Mouse (Mus musculus): ENCODE measurements at regions not wholly inside any gene's neighbourhood (a gene's known extent, or its start where the extent isn't known, plus 50 kb on each side); places are given as distances from the start of the nearest gene placed in this dataset.

GRCm38 (mm10) chr16:30827901-30828608 is 228.5 kb downstream of the Fam43a start:
- H3K9me3 ChIP-seq (replicated peaks; ENCODE audit: control insufficient read depth, low read length), result no peaks in the 10 kb centered on the region
- H3K27me3 ChIP-seq (ENCODE audit: control insufficient read depth, insufficient read depth, low read length), result no peaks in the 10 kb centered on the region
- H3K36me3 ChIP-seq (ENCODE audit: control insufficient read depth, insufficient read depth, low read length), result no peaks in the 10 kb centered on the region
- peak; percentile 11; the same call in 1 of the 2 replicates for ATAC-seq (ENCODE audit: insufficient read depth, low FRiP score)
- WGBS, result 61% methylated on average over 9 of the region's 9 CpGs
- no peak overlapping the region for H3K4me2 ChIP-seq (ENCODE audit: low read depth, low read length)
- no peak overlapping the region for H3K9ac ChIP-seq (ENCODE audit: low read length)
- H3K27ac ChIP-seq (ENCODE audit: low read length), result peak overlapping the region; percentile 64; the same call in 1 of the 2 replicates
- peaks cover 5% of the 10 kb centered on the region for H3K4me1 ChIP-seq (ENCODE audit: control insufficient read depth, insufficient read depth, low read length)
- H3K4me3 ChIP-seq (replicated peaks; ENCODE audit: low read length), result no peak overlapping the region

DNA sequence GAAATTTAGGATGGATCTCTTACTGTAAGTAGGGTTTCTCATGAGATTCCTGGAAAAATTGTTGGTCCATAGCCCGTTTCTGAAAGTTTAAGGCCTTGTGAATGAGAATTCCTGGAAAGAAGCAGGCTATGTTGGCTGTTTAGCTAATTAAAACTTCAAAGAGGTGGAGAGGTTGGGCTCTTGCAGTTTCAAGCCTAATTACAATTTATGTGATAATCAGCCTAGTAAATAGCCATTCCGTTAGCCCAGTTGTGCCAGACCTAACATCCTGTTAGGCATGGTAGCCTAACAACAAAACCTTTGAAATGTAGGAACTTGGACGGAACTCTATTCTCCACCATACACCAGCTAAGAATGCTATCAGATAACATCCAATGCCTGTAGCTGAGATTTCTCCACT is 235.0 kb downstream of the Fam43a start:
- Histone ChIP-seq H3K9me3 (replicated peaks; ENCODE audit: control insufficient read depth, low read length) (no peaks in the 10 kb centered on the region), H3K4me1 (ENCODE audit: control insufficient read depth, insufficient read depth, low read length) (no peaks in the 10 kb centered on the region), H3K4me2 (ENCODE audit: low read depth, low read length) (no peak overlapping the region), H3K27me3 (ENCODE audit: control insufficient read depth, insufficient read depth, low read length) (no peaks in the 10 kb centered on the region), H3K36me3 (ENCODE audit: control insufficient read depth, insufficient read depth, low read length) (no peaks in the 10 kb centered on the region), H3K27ac (ENCODE audit: low read length) (no peak overlapping the region), H3K4me3 (replicated peaks; ENCODE audit: low read length) (no peak overlapping the region), H3K9ac (ENCODE audit: low read length) (no peak overlapping the region)
- ATAC-seq (ENCODE audit: insufficient read depth, low FRiP score), result no peak
- WGBS, result 72% methylated on average over 3 of the region's 3 CpGs

DNA sequence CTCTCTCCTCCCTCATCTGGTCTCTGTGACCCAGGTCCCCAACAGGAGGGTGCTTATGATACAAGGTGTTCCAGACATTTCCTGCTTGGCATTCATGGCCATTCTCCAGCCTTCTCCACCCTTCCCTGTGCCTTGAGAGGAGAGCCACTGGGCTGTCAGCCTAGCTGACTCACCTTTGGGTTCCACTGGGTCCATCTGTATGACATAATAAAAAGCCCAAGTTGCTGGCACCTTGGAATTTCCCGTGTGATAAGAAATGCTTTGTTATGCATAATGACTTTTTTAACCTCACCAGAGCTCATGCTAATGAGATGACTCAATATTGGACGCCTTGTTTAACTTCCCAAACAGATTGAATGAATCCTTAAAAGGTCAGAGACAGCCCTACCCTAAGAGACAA is 236.2 kb downstream of the Fam43a start:
- Histone ChIP-seq H3K4me2 (ENCODE audit: low read depth, low read length) (no peak overlapping the region), H3K27me3 (ENCODE audit: control insufficient read depth, insufficient read depth, low read length) (no peaks in the 10 kb centered on the region), H3K36me3 (ENCODE audit: control insufficient read depth, insufficient read depth, low read length) (no peaks in the 10 kb centered on the region), H3K27ac (ENCODE audit: low read length) (no peak overlapping the region), H3K4me3 (replicated peaks; ENCODE audit: low read length) (no peak overlapping the region), H3K4me1 (ENCODE audit: control insufficient read depth, insufficient read depth, low read length) (no peaks in the 10 kb centered on the region), H3K9me3 (replicated peaks; ENCODE audit: control insufficient read depth, low read length) (peaks cover 7% of the 10 kb centered on the region; the same call in 1 of the 2 replicates), H3K9ac (ENCODE audit: low read length) (no peak overlapping the region)
- 51% methylated on average over 2 of the region's 2 CpGs for WGBS
- ATAC-seq (ENCODE audit: insufficient read depth, low FRiP score), result peak; percentile 64

GRCm38 (mm10) chr16:30842831-30843230 is 238.4 kb downstream of the Xxylt1 start:
- peaks cover 13% of the 10 kb centered on the region; the same call in 1 of the 2 replicates for H3K9me3 ChIP-seq (replicated peaks; ENCODE audit: control insufficient read depth, low read length)
- no peaks in the 10 kb centered on the region for H3K36me3 ChIP-seq (ENCODE audit: control insufficient read depth, insufficient read depth, low read length)
- H3K9ac ChIP-seq (ENCODE audit: low read length), result no peak overlapping the region
- no peak for ATAC-seq (ENCODE audit: insufficient read depth, low FRiP score)
- 89% methylated on average over 2 of the region's 2 CpGs for WGBS
- no peak overlapping the region for H3K27ac ChIP-seq (ENCODE audit: low read length)
- H3K4me1 ChIP-seq (ENCODE audit: control insufficient read depth, insufficient read depth, low read length), result no peaks in the 10 kb centered on the region
- H3K4me3 ChIP-seq (replicated peaks; ENCODE audit: low read length), result no peak overlapping the region
- no peak overlapping the region for H3K4me2 ChIP-seq (ENCODE audit: low read depth, low read length)
- no peaks in the 10 kb centered on the region for H3K27me3 ChIP-seq (ENCODE audit: control insufficient read depth, insufficient read depth, low read length)

GRCm38 (mm10) chr16:30852595-30852994 is 228.6 kb downstream of the Xxylt1 start:
- Histone ChIP-seq H3K27me3 (ENCODE audit: control insufficient read depth, insufficient read depth, low read length) (no peaks in the 10 kb centered on the region), H3K4me1 (ENCODE audit: control insufficient read depth, insufficient read depth, low read length) (no peaks in the 10 kb centered on the region), H3K36me3 (ENCODE audit: control insufficient read depth, insufficient read depth, low read length) (no peaks in the 10 kb centered on the region), H3K9ac (ENCODE audit: low read length) (no peak overlapping the region), H3K4me2 (ENCODE audit: low read depth, low read length) (no peak overlapping the region), H3K4me3 (replicated peaks; ENCODE audit: low read length) (no peak overlapping the region), H3K9me3 (replicated peaks; ENCODE audit: control insufficient read depth, low read length) (no peaks in the 10 kb centered on the region), H3K27ac (ENCODE audit: low read length) (no peak overlapping the region)
- WGBS, result 50% methylated on average over 1 of the region's 1 CpGs
- no peak for ATAC-seq (ENCODE audit: insufficient read depth, low FRiP score)

DNA sequence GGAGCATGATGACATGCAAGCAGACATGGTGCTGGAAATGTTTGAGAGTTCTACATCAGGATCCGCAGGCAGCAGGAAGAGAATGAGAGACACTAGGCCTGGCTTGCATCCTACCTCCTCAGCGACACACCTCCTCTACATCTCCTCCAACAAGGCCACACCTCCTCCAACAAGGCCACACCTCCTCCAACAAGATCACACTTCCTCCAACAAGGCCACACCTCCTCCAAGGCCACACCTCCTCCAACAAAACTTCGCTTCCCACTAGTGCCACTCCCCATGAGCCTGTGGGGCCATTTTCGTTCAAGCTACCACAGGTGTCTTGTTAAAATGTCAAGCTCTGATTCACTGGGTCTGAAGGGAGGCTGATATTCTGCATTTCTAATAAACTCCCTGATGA is 226.5 kb downstream of the Xxylt1 start:
- Histone ChIP-seq H3K4me2 (ENCODE audit: low read depth, low read length) (no peak overlapping the region), H3K9me3 (replicated peaks; ENCODE audit: control insufficient read depth, low read length) (no peaks in the 10 kb centered on the region), H3K4me1 (ENCODE audit: control insufficient read depth, insufficient read depth, low read length) (no peaks in the 10 kb centered on the region), H3K27me3 (ENCODE audit: control insufficient read depth, insufficient read depth, low read length) (no peaks in the 10 kb centered on the region), H3K4me3 (replicated peaks; ENCODE audit: low read length) (no peak overlapping the region), H3K36me3 (ENCODE audit: control insufficient read depth, insufficient read depth, low read length) (no peaks in the 10 kb centered on the region), H3K9ac (ENCODE audit: low read length) (no peak overlapping the region), H3K27ac (ENCODE audit: low read length) (no peak overlapping the region)
- no peak for ATAC-seq (ENCODE audit: insufficient read depth, low FRiP score)
- WGBS, result 75% methylated on average over 4 of the region's 4 CpGs

DNA sequence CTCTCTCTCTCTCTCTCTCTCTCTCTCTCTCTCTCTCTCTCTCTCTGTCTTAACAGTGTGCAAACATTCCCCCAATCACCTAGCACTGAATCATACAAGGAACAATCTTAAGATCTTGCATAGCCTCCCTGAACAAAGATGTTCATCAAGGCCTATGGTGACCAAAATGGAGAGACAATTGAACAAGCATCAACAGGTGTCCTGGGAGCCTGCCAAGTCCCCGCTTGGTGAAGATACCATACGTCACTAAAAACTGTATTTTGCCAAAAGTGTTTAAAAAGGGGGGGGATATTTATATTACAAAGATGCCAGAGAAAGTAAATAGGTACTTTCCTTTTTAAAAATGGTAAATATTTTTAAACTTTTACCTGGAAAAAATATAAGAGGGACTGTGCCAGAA is 223.6 kb downstream of the Xxylt1 start:
- Histone ChIP-seq H3K27ac (ENCODE audit: low read length) (no peak overlapping the region), H3K9ac (ENCODE audit: low read length) (no peak overlapping the region), H3K4me1 (ENCODE audit: control insufficient read depth, insufficient read depth, low read length) (no peaks in the 10 kb centered on the region), H3K4me2 (ENCODE audit: low read depth, low read length) (no peak overlapping the region), H3K4me3 (replicated peaks; ENCODE audit: low read length) (no peak overlapping the region), H3K9me3 (replicated peaks; ENCODE audit: control insufficient read depth, low read length) (0 out of 2 replicates have a peak, but pooled peaks cover 3% of the 10 kb centered on the region), H3K27me3 (ENCODE audit: control insufficient read depth, insufficient read depth, low read length) (no peaks in the 10 kb centered on the region), H3K36me3 (ENCODE audit: control insufficient read depth, insufficient read depth, low read length) (no peaks in the 10 kb centered on the region)
- ATAC-seq (ENCODE audit: insufficient read depth, low FRiP score), result no peak
- 50% methylated on average over 2 of the region's 2 CpGs for WGBS

- Histone ChIP-seq H3K36me3 (ENCODE audit: control insufficient read depth, insufficient read depth, low read length) (no peaks in the 10 kb centered on the region), H3K4me3 (replicated peaks; ENCODE audit: low read length) (no peak overlapping the region), H3K4me1 (ENCODE audit: control insufficient read depth, insufficient read depth, low read length) (0 out of 2 replicates have a peak, but pooled peaks cover 7% of the 10 kb centered on the region), H3K27me3 (ENCODE audit: control insufficient read depth, insufficient read depth, low read length) (no peaks in the 10 kb centered on the region), H3K9ac (ENCODE audit: low read length) (no peak overlapping the region), H3K9me3 (replicated peaks; ENCODE audit: control insufficient read depth, low read length) (no peaks in the 10 kb centered on the region), H3K4me2 (ENCODE audit: low read depth, low read length) (no peak overlapping the region), H3K27ac (ENCODE audit: low read length) (no peak overlapping the region)
- WGBS, result 79% methylated on average over 7 of the region's 7 CpGs
- no peak for ATAC-seq (ENCODE audit: insufficient read depth, low FRiP score)
Measured at GRCm38 (mm10) chr16:30869136-30869909, 211.9 kb downstream of the Xxylt1 start.

DNA sequence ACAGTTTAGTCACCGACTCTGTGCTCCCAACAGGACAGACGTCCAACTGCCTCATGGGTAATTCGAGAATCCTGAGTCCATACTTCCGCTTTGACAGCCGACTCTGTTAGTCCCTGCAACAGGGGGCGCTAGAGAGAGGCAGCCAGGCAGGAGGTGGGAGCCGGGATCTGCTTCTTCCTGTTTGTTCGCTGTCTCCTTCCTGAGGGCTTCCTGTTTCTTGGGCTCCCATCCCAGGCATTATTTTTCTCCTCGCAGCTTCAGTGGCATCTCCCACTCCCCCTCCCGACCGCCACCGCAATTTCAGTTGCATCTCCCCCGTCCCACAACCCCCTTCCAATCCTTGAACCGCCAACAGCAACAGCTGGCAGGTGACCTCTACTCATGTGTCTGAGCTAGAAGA is 211.1 kb downstream of the Xxylt1 start:
- Histone ChIP-seq H3K36me3 (ENCODE audit: control insufficient read depth, insufficient read depth, low read length) (no peaks in the 10 kb centered on the region), H3K4me1 (ENCODE audit: control insufficient read depth, insufficient read depth, low read length) (0 out of 2 replicates have a peak, but pooled peaks cover 7% of the 10 kb centered on the region), H3K4me3 (replicated peaks; ENCODE audit: low read length) (no peak overlapping the region), H3K9ac (ENCODE audit: low read length) (no peak overlapping the region), H3K9me3 (replicated peaks; ENCODE audit: control insufficient read depth, low read length) (no peaks in the 10 kb centered on the region), H3K27me3 (ENCODE audit: control insufficient read depth, insufficient read depth, low read length) (no peaks in the 10 kb centered on the region), H3K4me2 (ENCODE audit: low read depth, low read length) (no peak overlapping the region), H3K27ac (ENCODE audit: low read length) (no peak overlapping the region)
- WGBS, result 53% methylated on average over 14 of the region's 14 CpGs
- ATAC-seq (ENCODE audit: insufficient read depth, low FRiP score), result no peak

Measured in stomach, embryonic 16.5 days (tissue).